Mouse (Mus musculus): ENCODE data around the gene Ovol3.

Ovol3 gene

DNA sequence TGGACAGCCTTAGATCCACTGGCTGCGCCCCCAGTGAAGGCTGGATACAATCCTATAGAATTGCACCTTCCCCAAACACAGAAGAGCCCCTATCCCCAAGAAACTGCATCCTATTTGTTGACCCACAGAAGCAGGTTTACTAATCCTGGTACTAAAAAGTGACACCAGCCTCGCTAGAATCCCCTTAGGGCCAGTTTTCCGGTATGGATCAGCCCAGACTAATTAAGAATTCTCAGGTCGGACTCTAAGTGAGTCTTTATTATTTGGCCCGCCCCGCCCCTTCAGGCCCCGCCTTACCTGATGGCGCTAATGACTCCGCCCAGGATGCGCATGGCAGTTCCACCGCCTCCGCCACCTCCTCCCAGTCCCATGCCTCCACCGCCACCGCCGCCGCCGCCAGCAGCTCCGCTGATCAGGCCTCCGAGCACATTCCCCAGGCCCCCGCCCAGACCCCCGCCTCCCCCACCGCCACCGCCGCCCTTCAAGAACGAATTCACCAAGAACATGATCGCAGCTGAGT, 41.9 kb downstream of the Ovol3 start:
- DNase-seq, result peak; percentile 67

- no peak for DNase-seq
These were observed 42.5 kb downstream of the Ovol3 start for GRCm38 (mm10) chr7:30193013-30193412.

- no peak for DNase-seq
These were observed 43.4 kb downstream of the Ovol3 start for GRCm38 (mm10) chr7:30192088-30192487.

- DNase-seq, result no peak
These were observed 46.4 kb downstream of the Ovol3 start for GRCm38 (mm10) chr7:30189116-30189491.

DNA sequence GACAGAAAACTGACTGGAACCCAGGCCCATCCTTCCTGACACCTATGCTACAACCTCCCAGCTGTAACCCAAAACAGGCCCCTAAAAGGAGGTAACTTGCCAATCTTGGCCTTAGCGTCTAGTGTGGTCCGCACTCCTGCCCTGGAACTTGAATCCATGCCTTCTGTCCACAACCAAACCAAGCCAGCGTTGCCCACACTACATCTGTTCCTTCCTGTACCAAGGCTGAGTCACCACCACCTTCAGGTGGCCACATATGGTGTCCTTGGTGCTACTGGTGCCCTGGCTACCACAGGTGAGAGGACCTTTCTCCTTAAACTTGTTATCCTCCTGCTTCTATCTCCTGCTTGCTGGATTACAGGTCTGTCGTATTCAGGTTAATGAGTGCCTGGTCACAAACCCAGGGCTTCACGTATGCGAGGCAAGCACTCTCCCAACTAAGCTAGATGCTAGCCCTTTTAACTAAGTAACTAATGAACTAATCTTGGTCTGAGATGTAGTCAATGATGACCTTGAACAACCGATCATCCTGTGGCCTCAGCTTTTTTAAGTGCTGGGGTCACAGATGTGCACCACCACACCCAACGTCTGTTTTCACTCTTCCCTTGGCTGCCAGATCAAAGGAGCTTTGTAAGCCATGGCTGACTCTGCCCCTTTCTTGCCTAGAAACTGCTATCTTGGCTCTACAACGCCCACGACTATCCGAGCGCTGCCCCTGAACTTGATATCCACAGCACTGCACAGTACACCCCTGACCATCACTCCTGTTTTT, 47.0 kb downstream of the Ovol3 start:
- DNase-seq, result no peak

GRCm38 (mm10) chr7:30184641-30185348, 50.7 kb downstream of the Ovol3 start:
- no peak for DNase-seq

DNA sequence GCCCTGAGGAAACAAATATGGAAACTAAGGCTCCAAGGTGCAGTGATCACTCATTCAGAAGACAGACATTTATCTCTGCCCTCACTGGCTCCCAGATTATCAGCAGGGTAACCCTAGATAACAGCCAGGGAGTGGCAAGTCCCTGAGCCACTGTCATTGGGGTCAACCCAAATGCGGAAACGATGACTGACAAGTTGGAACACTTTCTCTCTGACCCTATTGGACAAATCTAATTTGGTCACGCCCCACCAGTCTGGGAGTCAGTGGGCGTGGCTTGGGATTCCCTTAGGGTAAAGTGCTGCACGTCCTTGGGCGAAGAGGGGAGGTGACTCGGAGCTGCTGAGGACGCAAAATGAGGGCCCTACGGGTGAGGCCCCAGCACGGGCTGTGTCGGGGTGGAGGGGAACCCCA, 51.6 kb downstream of the Ovol3 start, which contains the start of gene Cox7a1:
Gene Cox7a1, plus strand, starts transcription at position 266 of the 411 bp plus-strand sequence.
- DNase-seq, result peak; percentile 87

All from thymus, postnatal 25 days (tissue).